Mouse (Mus musculus) testis, adult 2 months (tissue): ENCODE results near the gene Ankrd33b. TPM values are rescaled to one million over a fixed set of nuclear protein-coding genes. Genes with fewer than 3 reads are reported as not detected.

ENCODE experiments used
- H3K27ac ChIP-seq: fragments of 200-500 bp; 2 replicates; pipeline ENCODE4 v1.5.1; 2012; ENCODE audit warnings: low read depth, low read length; ENCODE audit not compliant: control insufficient read depth, insufficient read depth
- H3K27me3 ChIP-seq: fragments of 200-500 bp; 2 replicates; pipeline ENCODE4 v1.6.1; 2012; ENCODE audit warnings: mild to moderate bottlenecking, low read length, moderate library complexity; ENCODE audit not compliant: control insufficient read depth, insufficient read depth
- H3K36me3 ChIP-seq: fragments of 200-500 bp; 2 replicates; pipeline ENCODE4 v1.6.1; 2012; ENCODE audit warnings: mild to moderate bottlenecking, low read length; ENCODE audit not compliant: control insufficient read depth, insufficient read depth
- H3K4me1 ChIP-seq: fragments of 200-500 bp; 2 replicates; pipeline ENCODE4 v1.6.1; 2012; ENCODE audit warnings: low read length; ENCODE audit not compliant: control insufficient read depth, insufficient read depth
- H3K4me3 ChIP-seq: fragments of 200-500 bp; 2 replicates; pipeline ENCODE4 v1.5.1; 2012; ENCODE audit warnings: low read depth, mild to moderate bottlenecking, low read length, moderate library complexity, mixed read lengths; ENCODE audit not compliant: control insufficient read depth
- CTCF ChIP-seq: fragments of 200-500 bp; IDR thresholded peaks from 2 replicates; pipeline ENCODE4 v1.5.1; 2012; ENCODE audit warnings: low read depth, mild to moderate bottlenecking, inconsistent platforms, low read length, moderate library complexity; ENCODE audit not compliant: control insufficient read depth, insufficient read depth, insufficient replicate concordance
- POLR2A ChIP-seq: fragments of 200-500 bp; IDR thresholded peaks from 2 replicates; pipeline ENCODE4 v1.6.1; 2012; ENCODE audit warnings: low read depth, mild to moderate bottlenecking, inconsistent platforms, low read length, moderate library complexity; ENCODE audit not compliant: control insufficient read depth
- polyA plus RNA-seq: library from polyadenylated mRNA; depleted of rRNA; stranded (reverse); fragments of >200 nt; gene quantifications from 2 replicates; pipeline ENCODE4 v1.2.3, GENCODE M21; 2012

Gene Ankrd33b
- polyA plus RNA-seq, 1 experiment = 0.58 TPM

GRCm38 (mm10) chr15:31258029-31258692, 109.4 kb downstream of the Ankrd33b start:
- no peak for TF ChIP-seq CTCF
- no peak for TF ChIP-seq POLR2A
- Histone ChIP-seq H3K36me3 (no peaks in the 10 kb centered on the region), H3K27ac (peak overlapping the region; percentile 15), H3K27me3 (no peaks in the 10 kb centered on the region), H3K4me3 (no peak overlapping the region), H3K4me1 (no peaks in the 10 kb centered on the region; the same call in 1 of the 2 replicates)

- Histone ChIP-seq H3K36me3 (no peaks in the 10 kb centered on the region), H3K4me1 (no peaks in the 10 kb centered on the region; the same call in 1 of the 2 replicates), H3K27me3 (no peaks in the 10 kb centered on the region), H3K27ac (no peak overlapping the region), H3K4me3 (no peak overlapping the region)
- TF ChIP-seq POLR2A = no peak
- TF ChIP-seq CTCF = no peak
These were observed 110.2 kb downstream of the Ankrd33b start for GRCm38 (mm10) chr15:31257329-31257728.

- Histone ChIP-seq H3K27ac (no peak overlapping the region), H3K4me3 (no peak overlapping the region), H3K27me3 (no peaks in the 10 kb centered on the region), H3K4me1 (no peaks in the 10 kb centered on the region; the same call in 1 of the 2 replicates), H3K36me3 (no peaks in the 10 kb centered on the region)
- no peak for TF ChIP-seq POLR2A
- no peak for TF ChIP-seq CTCF
These were observed 111.8 kb downstream of the Ankrd33b start for GRCm38 (mm10) chr15:31255762-31256161.

- H3K4me1 ChIP-seq = no peaks in the 10 kb centered on the region; the same call in 1 of the 2 replicates
- TF ChIP-seq POLR2A = no peak
- no peak for TF ChIP-seq CTCF
- no peak overlapping the region for H3K27ac ChIP-seq
- no peaks in the 10 kb centered on the region for H3K36me3 ChIP-seq
- no peak overlapping the region for H3K4me3 ChIP-seq
- no peaks in the 10 kb centered on the region for H3K27me3 ChIP-seq
These were observed 112.5 kb downstream of the Ankrd33b start for GRCm38 (mm10) chr15:31254939-31255535.

- TF ChIP-seq CTCF = no peak
- no peak for TF ChIP-seq POLR2A
- H3K4me1 ChIP-seq = no peaks in the 10 kb centered on the region; the same call in 1 of the 2 replicates
- H3K27me3 ChIP-seq = no peaks in the 10 kb centered on the region
- H3K4me3 ChIP-seq = no peak overlapping the region
- no peaks in the 10 kb centered on the region for H3K36me3 ChIP-seq
- no peak overlapping the region for H3K27ac ChIP-seq
These were observed 113.6 kb downstream of the Ankrd33b start for GRCm38 (mm10) chr15:31253963-31254362.

GRCm38 (mm10) chr15:31253380-31253779, 114.1 kb downstream of the Ankrd33b start:
- TF ChIP-seq POLR2A = no peak
- Histone ChIP-seq H3K4me3 (no peak overlapping the region), H3K4me1 (no peaks in the 10 kb centered on the region; the same call in 1 of the 2 replicates), H3K36me3 (no peaks in the 10 kb centered on the region), H3K27ac (no peak overlapping the region), H3K27me3 (no peaks in the 10 kb centered on the region)

GRCm38 (mm10) chr15:31252590-31253311, 114.8 kb downstream of the Ankrd33b start:
- H3K27me3 ChIP-seq = no peaks in the 10 kb centered on the region
- no peaks in the 10 kb centered on the region for H3K4me1 ChIP-seq
- H3K4me3 ChIP-seq = no peak overlapping the region
- TF ChIP-seq CTCF = no peak
- TF ChIP-seq POLR2A = no peak
- no peaks in the 10 kb centered on the region for H3K36me3 ChIP-seq
- no peak overlapping the region for H3K27ac ChIP-seq
